Mouse (Mus musculus) heart, adult 11 months (tissue): ENCODE measurements at regions not wholly inside any gene's neighbourhood (a gene's known extent, or its start where the extent isn't known, plus 50 kb on each side); places are given as distances from the start of the nearest gene placed in this dataset.

ENCODE experiments used
- DNase-seq: peaks from one replicate; pipeline ENCODE4 v3.0.0; 2022

GRCm38 (mm10) chr13:47585158-47585557, 462.7 kb downstream of the Rnf144b start:
- DNase-seq, result no peak

DNA sequence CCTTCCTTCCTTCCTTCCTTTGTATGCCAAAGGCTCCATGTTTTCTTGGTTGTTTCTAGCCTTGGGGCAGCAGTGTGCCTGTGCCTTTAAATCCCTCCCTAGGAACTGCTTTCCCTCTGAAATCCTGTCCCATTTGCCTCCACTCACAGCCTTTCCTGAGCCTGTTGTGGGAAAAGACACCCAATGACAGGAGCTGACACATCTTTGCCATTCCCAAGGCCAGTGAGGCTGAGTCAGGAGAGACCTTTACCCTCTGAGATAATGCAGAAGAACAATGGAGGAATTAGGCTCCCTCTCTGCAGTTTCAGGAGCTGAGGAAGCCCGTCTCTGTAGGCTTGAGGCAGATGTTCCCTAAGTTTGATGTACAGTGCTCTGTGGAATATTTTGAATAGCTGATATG, 480.2 kb downstream of the Rnf144b start:
- no peak for DNase-seq

DNA sequence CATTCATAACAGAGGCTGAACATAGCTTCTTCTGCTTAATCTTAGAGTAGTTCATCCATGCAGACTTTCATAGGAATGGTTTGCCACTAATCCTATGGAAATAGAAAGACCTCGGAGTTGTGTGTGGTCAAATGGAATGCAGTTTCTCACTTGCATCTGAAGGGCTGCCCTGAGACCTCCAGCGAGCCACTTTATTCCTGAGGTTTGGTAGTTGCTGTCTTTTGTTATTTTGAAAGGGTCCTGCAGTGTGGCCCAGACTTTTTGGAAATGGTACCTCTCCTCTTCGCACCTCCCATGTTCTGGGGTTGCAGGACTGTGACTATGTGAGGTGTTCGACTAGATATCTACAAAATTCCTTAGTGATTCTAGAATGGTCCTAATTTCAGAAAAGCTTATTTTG, 489.0 kb downstream of the Rnf144b start:
- DNase-seq, result no peak

DNA sequence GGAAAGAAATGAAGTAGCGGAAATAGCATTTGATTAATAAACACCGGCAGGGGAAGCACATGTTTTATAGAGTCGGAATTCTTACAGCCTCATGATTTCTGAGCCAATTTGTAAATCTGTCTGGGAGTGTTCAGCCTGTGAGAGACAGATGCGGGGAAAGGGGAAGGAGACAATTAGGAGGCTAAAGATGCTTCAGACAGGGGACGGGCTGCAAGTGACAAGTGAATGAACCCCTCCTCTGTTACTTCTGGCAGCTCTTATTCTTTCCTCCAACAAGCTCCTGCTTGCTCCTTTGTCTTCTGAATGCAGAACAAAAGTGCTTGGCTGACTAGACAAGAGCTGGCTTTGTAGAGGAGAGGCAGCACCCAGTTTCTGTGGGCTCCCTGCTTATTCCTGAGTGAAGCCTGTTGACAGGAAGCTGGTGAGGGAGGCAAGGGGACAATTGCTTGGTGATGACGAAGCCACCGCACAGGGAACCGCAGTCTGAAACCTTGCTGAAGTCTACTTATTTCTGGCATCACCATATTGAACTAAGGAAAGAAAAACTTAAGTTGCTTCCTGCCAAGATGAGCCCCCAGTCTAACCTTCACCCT, 514.2 kb downstream of the Rnf144b start:
- DNase-seq, result no peak

DNA sequence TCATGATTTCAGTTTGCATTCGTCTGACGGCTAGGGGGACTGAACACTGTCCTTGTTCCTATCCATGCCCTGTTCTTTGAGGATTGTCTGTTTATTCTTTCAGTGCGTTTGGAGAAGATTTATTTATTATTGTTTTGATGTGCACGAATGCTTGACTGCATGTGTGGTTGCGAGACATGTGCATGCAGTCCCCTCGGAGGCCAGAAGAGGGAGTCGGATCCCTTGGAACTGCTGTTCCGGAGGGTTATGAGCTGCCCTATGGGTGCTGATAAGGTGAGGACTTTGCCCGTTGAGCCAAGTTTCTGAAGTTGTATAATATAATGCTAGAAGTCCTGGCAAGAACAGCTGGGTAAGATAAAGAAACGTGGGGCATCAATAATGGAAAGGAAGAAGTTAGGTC, 519.9 kb downstream of the Rnf144b start:
- DNase-seq, result no peak

DNA sequence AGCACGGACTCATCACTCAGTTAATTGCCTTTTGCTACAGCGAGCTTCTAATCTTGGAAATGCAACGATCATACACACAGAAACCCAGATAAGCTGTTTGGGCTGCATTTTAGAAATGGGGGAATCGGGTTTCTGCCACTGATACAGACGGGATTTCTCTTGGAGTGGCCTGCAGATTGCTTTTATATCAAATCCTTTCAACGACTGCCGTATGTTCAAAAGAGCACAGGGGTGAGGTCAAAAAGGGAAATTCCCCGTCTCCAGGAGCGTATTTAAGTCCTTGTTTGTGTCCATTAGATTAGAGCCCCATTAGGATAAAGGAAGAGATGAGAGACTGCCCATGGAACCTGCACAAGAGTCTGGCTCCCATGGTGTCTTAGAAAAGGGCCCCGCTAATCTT, 522.6 kb downstream of the Rnf144b start:
- no peak for DNase-seq

DNA sequence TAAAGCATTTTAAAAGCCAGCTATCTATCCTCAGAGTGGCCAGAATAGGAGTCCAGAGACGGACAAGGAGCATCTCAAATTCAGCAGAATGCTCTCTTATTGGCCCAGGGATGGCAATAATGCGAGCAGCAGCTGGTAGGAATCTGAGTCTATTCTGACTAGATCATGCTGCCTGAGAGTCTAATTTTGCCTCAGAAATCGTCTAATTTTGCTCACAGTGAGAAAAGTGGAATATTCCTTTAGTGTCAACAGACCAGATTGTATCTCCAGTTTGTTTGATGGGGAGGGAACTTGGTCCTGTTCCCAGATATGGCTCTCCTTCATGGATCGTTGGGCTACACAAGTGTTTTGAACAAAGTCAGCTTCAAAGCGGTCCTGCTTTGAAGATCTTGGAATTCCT, 525.2 kb downstream of the Rnf144b start:
- DNase-seq, result no peak

DNA sequence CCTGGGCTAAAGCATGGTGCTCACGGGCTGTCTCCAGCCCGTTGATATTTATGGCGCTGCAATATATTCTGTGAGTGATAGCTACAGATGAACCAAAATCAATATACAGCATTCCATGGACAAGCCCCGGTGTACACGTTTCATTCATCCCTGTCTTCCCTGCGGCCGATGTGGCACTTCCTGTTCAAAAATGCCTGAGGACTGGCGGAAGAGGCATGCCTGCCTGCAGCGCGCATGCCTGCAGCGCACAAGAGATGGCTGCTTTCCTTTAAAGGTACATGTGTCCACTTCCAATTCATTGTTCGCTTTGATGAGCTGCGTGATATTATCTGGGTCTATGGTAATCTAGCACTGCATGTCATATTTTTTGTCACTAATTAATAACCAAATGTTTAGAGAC, 527.6 kb downstream of the Rnf144b start:
- peak; percentile 92 for DNase-seq

- DNase-seq, result no peak
These were observed 544.0 kb downstream of the Rnf144b start for GRCm38 (mm10) chr13:47666470-47666869.

DNA sequence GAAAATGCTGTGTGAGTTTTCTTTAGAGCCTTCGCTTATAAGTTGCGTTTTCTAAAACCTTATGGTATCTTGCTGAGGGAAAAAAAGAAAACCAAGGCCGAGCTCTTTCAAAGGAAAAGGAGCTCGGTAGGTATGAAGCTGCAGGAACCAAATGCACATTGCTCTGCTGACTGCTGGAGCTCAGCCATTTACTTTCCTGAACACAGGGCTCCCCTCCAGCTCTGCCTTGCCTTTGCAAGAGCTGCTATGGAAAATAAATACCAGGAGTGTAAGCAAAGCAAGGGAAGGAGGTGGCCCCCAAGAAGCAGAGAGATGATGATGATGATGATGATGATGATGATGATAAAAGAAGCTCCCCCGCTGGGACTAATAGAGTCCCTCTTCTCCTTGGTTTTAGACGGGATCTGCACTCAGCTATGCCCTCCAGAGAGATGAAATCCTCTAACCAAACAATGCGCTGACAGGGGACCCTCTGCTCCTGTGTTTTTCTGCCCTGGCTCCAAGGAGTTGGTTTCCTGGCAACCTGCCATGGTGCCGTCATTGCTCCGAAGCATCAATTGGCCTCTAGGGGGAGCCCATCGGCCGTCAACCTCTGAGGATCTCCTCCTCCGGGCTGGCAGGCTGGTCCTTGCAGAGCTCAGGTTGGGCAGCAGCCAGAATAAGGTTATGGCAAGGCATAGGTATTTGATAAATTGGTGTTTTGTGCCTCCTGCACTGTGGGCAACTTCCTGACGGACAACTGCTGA, 544.7 kb downstream of the Rnf144b start:
- peak; percentile 97 for DNase-seq

- DNase-seq, result peak; percentile 39
These were observed 565.7 kb downstream of the Rnf144b start for GRCm38 (mm10) chr13:47688131-47688530.

DNA sequence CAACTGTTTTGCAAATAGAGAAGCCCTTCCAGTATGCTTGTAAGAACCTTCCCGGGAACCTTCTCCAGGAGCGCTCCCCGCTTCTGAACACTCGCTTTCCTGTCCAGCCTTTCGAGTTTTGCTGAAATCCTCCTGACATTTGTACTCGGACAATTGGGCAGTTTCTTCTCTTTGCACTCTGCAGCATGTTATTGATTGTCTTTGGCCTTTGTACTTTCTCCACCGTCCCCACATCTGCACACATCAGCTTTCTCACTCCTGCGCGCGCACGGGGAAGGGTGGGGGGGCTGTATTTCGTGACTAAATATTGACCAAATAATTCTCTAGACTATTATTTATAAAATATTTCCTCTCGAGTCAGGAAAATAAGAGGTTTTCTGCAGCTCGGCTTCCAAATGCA, 567.2 kb upstream of the Id4 start:
- peak; percentile 52 for DNase-seq

DNA sequence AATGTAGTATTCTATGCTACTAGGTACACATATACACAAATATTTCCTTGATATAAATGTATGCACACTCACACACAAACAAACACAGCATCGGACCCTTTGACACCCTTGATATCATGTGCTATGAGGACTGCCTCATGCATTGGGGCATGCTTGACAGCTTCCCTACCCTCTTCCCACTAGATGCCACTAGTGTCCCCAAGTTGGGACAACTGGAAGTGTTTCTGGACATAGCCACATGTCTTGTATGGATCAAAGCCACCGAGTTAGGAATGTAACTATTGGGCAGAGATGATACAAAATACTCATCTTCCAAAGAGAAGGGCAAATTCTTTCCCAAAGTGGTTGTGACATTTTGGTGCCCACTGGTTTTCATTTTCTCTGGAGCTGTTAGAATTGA, 565.2 kb upstream of the Id4 start:
- DNase-seq, result peak; percentile 68

- DNase-seq, result peak; percentile 79
These were observed 560.5 kb upstream of the Id4 start for GRCm38 (mm10) chr13:47700556-47700955.

GRCm38 (mm10) chr13:47707961-47708609, 552.9 kb upstream of the Id4 start:
- DNase-seq, result peak; percentile 85

- peak; percentile 85 for DNase-seq
These were observed 551.7 kb upstream of the Id4 start for GRCm38 (mm10) chr13:47709323-47709722.

GRCm38 (mm10) chr13:47712507-47712906, 548.5 kb upstream of the Id4 start:
- no peak for DNase-seq

GRCm38 (mm10) chr13:47716265-47716664, 544.8 kb upstream of the Id4 start:
- peak; percentile 66 for DNase-seq

DNA sequence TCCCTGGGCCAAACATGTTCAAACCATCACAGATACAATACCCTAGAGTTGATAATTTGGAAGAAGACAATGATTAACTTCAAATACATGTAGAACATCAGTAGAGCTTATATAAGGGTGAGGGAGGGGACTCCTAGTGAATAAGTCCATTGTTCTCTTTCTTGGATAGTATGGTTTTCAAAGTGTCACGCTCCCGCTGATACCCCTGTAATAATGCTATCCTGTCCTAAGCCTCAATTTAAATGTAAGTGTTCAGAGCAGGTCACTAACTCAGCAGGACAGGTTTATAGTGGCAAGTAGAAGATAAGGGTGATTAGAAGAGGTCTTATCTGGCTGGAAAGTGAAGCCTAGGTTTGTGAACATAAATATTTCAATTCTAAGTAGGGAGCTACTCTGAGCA, 540.4 kb upstream of the Id4 start:
- DNase-seq, result no peak

GRCm38 (mm10) chr13:47734415-47734814, 526.6 kb upstream of the Id4 start:
- DNase-seq, result no peak

DNA sequence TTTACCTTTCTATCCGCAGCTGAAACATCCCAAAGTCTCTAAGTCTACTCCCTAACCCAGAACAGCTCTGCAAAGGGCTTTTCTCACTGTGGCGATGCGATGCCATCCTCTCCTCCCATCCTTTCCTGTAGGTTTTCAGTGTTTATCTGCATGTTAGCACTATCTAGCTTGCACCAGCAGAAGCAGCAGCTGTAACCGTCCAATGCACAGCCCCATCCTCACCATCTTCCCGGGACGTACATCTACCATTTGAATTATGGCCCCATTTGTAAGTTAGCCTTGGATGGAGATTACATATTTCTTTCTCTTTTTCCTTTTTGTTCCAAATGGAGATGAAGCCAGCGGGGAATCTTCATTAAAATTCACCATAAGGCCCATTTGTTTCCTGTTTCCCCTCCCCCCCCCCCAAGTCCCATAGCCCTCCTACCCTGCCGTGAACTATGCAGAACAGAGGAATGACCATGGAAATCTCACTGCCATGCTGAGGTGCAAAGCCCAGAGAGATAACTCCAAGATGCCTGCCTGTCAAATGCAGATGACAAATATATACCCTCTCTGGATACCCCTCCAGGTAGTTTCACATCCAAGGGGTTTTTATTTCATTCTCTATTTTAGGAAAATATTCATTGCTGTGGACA, 525.5 kb upstream of the Id4 start:
- no peak for DNase-seq

DNA sequence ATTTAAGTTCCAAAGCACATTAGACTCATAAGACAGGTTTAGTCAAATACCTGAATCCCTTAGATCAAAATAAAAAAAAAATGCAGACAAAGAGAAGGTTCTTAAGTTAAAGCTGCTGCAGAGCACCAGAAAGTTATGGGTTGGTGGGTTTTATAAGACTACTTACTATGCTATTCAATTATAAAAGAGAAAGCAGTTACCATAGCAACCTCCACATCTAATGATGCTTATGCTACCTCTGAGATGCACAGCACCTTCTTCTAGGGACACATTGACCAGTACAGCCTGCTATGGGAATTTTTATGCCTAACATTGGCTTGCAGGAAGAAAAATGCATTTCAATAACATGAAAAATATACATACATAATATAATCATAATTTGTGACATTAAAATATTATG, 512.1 kb upstream of the Id4 start:
- DNase-seq, result no peak

DNA sequence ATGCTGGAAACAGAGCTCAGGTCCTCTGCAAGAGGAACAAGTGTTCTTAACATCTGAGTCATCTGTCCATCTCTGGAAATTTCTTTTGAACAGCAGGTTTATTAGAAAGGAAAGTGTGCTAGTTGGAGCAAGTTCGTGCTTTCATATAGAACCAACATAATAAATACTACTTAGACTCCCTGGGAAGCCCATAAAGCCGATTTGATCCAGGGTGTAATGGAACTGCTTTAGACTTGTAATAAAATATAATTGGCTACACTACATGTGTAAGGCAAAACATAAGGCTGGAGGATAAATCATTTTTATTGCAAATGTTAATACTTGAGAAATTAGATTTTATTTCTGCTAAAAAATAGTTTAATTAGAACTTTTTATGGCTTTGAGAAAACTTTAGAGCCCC, 510.0 kb upstream of the Id4 start:
- DNase-seq, result peak; percentile 31
